Mouse (Mus musculus) monocyte, adult 2 months (primary cell): ENCODE data around the gene Pdxk.
A peak's percentile ranks its signal among the peaks of the same experiment; 100 is the strongest.

Experiments used
- DNase-seq, 2 experiments: peaks; one replicate each; pipeline ENCODE4 v3.0.0; 2022; ENCODE audit warnings: low spot score in 2 of 2, low read depth in 1 of 2

The Pdxk gene

DNA sequence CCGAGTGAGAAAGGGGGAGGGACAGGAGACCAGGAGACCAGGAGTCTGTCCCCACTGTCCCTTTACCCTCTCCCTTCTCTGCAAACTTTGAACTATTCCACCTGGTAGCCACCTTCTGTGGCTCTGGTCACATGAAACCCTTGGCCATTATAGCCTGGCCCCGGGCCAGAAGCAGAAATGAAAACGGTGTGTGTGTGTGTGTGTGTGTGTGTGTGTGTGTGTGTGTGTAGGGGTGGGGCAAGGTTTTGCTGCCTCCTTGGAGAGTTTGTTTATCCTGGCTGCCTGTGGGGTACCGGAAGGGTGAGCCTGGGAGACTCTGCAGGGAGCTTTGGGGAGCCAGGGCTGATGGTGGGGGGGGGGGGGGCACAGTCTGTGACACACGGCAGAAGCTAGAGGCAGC, 4.3 kb downstream of the Pdxk start:
- no peak for DNase-seq

- DNase-seq = no peak
These were observed 6.2 kb downstream of the Pdxk start for GRCm38 (mm10) chr10:78458348-78459111.

DNA sequence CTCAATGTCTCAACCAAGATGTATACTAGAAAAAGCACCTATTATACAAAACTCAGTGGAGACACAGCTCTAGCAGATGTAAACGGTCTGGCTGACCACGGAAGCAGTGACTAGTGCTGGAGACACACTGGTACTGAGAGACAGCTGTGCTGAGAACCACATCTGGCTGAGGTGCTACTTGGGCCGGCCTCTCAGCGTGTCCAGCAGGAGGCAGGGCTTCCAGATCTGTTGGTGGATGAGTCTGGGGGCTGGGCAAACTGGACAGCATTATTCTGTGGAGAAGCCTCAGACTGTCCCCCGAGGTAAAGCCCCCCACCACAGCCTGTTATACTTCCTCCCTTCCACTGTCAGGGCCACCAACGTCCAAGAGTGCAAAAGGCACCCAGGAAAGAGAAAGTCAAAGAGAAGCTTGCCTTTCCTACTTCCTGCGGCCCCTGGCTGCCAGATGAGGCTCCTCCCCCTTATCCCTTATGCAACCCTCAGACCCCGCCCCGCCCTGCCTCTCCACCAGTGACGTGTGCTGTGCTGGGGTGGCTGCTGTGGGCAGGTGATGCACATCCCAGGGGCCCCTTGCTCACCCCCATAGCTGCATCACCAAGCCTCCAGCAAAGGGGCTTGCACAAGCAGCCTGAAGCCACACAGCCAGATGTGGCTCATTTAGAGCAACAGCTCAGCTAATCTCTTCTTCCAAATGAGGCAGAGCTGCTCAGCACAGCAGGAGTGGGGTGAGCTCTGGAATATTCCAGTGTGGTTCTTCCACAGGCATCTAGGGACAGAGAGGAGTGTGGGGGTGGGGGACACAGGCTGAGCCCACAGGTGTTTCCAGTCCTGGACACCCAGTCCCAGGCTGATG, 7.1 kb downstream of the Pdxk start:
- peak in 1 of 2 experiments; percentile 68 for DNase-seq

DNA sequence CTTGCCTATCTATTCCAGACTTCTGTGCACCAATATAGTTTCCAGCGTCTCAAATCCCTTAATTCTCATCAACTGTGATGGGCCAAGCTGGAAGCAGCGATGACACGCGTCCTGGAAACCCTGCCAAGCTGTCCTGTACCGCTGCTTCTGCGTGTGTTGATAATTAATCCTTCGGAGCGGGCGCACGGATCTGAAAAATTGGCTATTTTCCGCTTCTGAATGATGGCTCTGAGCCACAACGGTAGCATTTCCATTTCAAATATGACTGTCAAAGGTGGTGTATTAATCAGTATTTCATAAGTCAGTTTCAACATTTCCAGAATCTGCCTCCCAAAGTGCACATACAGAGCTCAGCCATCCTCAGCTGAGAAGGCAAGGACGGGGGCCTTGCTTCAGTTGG, 8.1 kb downstream of the Pdxk start:
- DNase-seq = no peak

DNA sequence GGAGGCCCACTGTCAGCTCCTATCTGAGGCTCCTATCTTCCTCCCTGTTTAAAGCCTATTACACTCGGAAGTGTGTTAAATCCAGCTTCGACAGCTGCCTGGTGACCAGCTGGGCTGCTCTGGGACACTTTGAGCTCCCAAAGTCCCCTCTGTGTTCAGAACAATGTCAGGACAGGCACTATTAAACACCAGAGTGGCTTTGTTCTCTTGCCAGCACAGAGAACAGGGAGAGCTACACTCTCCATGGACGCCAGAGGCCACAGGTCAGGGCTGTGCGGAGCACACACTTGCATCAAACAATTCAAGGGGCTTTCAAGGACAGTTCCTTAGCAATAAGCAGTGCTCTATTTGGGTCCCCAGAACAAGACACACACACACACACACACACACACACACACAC, 12.1 kb downstream of the Pdxk start:
- no peak for DNase-seq

DNA sequence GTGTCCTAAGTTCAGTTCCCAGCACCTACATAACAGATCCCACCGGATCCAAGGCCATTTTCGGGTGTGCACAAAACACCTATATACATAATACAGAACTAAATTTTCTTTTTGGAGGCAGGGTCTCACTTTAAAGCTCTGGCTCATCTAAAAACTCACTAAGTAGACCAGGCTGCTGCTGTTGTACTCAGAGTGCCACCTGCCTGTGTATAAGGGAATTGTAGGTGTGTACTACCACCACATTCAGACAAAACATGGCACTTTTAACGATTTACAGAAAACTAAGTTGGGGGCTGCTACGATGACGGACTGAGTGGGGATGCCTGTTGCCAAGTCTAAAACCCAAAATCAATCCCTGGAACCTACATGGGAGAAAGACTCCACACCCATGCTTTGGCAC, 14.0 kb downstream of the Pdxk start:
- no peak for DNase-seq

GRCm38 (mm10) chr10:78447396-78447795, 17.4 kb downstream of the Pdxk start:
- no peak for DNase-seq

DNA sequence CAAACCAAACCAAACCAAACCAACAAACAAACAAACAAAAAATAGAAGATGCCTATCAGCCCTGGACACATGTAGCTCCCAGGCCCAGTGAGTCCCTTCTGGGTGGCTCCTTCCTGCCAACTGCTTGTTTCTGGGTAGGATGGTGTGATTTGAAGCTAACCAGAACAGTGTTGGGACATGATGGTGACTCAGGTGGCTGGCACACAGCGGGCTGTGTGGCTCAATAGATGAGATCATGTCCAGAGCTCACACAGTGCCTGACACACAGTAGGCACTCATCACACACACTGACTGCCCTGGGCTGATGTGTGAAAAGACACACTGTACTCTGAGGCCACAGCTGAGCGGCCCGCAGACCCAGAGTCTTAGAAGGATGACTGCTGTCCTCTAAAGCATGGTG, 18.6 kb downstream of the Pdxk start:
- DNase-seq = no peak

GRCm38 (mm10) chr10:78442292-78442691, 22.5 kb downstream of the Pdxk start:
- no peak for DNase-seq

- no peak for DNase-seq
These were observed 23.2 kb downstream of the Pdxk start for GRCm38 (mm10) chr10:78441606-78442005.

DNA sequence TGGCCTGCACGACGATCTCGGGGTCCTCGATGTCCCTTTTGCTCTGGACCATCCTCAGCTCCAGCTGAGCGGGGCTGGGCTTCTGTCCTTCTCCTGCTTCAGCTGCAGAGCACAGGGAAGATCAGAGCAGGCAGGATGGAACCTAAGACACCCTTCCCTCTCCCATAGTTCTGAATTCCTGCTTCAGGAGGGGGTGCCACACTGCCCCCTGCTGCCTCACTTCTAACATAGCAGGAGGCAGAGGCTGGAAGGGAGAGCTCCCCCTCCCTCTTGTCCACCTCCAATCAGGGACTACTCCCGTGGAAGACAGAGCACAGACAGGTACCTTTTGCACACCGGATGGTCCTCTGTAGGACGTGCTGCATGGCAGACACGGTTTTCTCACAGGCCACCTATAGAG, 24.0 kb downstream of the Pdxk start:
- no peak for DNase-seq

DNA sequence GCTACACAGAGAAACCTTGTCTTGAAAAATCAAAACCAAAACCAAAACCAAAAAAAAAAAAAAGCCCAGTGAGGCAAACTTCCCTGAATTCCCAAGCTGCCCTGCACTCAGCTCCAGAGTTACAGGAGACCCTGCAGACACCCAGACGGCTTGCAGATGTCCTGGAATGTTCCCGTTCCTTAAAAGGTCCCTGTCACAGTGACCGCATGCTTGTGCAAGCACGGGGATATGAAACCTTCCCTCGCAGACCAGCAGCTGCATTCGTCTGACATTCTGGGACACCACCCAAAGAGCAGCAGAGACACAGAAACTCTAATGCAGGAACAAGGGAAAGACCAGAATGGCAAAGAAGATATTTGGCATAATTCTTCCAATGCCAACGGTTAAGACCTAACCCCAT, 24.8 kb downstream of the Pdxk start:
- peak in 1 of 2 experiments; percentile 23 for DNase-seq

DNA sequence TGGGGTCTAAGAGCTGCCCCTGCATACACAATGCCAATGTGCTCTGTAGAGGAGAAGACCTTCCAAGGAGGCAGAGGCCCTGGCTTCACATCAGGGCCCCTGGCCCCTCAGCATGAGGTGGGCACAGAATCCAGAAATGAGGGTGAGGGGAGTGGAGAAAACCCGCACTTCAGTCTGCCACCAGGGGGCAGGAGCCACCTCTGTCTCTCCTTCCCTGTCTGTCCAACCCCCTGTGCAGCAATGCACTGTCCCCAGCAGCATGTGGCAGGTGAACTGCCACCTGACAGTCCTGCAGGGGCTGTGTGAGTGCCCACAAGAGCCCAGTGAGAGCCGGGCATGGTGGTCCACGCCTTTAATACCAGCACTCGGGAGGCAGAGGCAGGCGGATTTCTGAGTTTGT, 25.2 kb downstream of the Pdxk start:
- no peak for DNase-seq

DNA sequence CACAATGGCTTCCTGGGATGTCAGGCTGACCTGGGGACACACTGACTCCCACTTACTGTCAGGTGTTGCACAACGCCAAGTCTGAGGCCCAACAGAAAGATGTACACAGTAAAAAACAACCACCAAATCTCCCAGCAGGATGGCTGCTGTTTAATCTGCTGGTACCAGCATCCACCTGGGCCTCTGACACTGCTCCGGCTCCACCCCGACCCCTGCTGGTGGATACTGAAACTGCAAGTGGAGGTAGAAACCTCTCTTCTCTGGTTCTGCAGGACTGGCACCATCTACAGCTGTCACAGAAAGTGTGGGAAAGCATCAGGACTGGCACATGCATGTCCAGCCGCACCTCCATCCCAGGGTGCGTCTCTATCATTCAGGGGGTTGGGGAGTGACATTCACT, 26.7 kb downstream of the Pdxk start:
- peak; percentile 42 to 72 for DNase-seq

- no peak for DNase-seq
These were observed 31.9 kb downstream of the Pdxk start for GRCm38 (mm10) chr10:78432853-78433252.

DNA sequence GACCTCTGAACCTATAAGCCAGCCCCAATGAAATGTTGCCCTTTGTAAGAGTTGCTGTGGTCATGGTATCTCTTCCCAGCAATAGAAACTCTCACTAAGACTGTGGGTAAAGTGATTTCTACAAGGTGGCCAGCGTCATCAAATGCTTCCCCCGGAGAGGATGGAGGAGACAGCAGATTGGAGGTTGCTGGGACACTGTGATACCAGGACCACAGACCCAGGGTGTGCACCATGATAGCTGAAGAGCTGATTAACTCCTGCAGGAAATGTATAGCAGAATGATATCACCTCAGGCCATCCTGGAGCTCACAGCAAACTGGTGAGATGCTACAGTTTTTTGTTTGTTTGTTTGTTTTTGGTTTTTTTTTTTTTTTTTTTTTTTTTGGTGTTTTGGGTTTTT, 35.0 kb downstream of the Pdxk start:
- no peak for DNase-seq

- peak in 1 of 2 experiments; percentile 41 for DNase-seq
These were observed 35.6 kb downstream of the Pdxk start for GRCm38 (mm10) chr10:78429180-78429579.

DNA sequence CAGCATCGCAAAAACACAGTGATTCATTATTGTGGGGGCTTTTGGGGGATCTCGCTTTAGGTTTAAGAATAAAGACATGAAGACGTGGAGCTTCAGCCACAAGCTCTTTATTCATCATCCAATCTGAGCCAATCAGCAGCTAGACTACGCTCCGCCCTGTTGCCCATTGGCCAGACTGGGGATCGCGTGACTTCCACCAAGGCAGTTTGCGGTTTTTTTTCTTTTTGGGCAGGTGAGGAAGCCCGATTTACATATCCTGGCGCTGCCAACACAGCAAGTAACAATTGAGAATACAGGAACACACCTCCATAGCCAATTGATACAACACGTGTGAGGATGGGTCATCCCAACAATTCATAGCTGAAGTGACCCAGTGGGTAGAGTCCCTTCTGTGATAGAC, 36.7 kb downstream of the Pdxk start:
- DNase-seq = no peak

DNA sequence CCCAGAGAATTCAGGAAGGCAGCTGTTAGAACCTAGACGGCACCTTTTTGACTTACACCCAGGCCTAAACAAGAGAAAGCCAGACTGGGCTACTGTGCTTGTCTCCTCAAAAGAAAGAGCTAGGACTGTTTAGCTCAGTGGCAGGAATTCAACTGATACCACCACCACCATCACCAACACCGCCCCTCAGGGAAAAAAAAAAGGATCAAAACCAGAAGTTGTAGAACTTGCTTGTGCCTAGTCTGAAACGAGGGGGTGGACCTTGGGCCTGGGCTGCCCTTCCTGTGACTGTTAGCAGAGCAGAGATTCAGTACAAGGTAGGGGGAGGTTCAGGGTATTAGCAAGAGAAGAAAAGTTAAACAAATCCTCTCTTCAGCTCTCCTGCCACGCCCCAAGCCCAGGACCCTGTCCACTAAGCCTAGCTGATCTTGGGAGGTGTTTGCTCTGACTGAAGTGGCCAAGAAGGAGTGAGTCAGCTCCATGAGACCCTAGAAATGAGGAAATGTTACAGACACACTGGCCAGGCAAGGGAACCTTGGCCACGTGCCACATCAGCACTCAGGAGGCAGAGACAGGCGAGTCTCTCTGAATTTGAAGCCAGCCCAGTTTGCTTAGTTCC, 38.5 kb downstream of the Pdxk start:
- peak; percentile 70 to 78 for DNase-seq

DNA sequence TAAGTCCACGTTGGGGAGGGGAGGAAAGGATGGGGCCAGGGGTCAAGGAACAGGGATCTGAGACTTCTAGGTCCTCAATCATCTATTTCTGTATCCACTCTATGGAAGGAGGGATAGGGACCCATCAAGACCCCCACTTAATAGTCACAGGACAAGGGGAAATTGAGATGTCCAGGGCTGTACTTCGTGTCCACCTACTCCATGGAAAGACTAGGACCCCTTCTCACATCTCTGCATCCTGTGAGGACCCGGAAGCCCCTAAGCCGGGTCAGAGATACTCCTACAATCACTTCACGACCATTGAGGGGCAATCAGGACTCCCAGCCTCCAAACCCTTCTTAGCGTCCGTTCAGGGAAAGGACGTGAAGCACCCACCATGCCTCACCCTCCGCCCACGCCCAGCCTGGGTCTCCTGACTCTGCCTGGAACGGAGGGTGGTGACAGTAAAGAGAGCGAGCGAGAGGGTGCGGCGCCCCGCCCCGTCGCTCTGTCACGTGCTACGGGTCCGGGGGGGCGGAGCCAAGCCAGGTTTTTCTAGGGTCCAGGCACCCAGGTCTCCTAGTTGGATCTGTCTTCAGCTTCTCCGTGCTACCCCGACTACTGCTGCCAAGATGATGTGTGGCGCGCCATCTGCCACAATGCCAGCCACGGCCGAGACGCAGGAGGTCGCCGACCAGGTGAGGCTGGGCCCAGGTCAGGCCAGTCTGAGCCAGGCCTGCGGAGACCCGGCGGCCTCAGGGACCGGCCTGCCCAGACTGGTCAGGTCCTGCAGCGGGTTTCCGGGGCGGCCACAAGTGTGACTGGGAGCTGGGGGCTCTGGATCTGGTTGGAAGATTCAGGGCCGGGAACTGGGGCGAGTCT, 39.4 kb downstream of the Pdxk start, which contains the start of gene Cstb:
Gene Cstb (plus strand): TSS at position 489 of the 861 bp plus-strand sequence.
- DNase-seq = peak; percentile 44 to 78

DNA sequence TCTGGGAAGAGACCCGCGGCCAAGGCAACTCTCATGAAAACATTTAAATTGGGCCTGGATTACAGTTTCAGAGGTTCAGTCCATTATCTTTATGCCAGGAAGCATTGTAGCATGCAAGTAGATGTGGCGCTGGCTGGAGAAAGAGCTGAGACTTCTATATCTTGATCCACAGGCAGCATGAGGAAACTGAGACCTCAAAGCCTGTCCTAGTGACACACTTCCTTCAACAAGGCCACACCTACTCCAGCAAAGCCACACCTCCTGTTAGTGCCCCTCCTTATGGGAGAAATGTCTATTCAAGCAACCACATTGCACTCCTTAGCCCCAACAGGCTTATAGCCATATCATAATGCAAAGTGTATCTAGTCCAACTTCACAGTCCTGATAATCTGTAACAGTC, 42.2 kb downstream of the Pdxk start:
- DNase-seq = no peak
